14 mouse cellular contexts compared by ENCODE assay signal in the genomic region with DNA sequence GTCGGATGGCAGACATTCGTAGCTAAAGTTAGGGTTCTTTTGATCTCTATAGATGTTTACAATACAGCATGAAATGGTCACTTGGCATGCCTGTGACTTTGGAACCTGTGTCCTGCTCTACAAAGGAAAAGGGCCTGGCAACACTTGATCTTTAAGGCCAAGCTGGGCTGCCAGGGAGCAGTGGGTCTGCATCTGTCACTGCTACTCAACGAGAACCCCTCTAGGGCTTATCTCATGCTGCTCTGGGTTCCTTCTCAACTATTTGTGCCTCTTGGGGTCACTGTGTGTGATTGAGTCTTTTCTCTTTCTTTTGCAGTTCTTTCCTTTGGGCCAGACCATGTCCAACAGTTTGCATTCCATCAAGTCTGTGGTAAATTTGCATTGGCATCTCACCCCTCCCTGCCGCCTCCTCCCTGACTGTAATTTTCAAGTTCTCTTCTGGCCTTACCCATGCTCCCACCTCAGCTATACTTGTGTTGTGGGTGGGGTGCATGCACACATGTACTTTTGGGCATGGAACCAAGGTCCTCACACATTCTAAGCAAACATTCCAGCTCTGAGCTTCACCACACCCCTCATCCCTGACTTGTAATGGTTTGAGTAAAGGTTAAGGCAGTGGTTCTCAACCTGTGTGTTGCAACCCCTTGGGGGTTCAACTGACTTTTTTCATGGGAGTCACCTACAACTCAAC.
"Had no signal": no experiment of that assay in that cellular context is flagged by ENCODE, and none has a peak within 500 bp of the region (broad histone marks: within the 10 kb centered on the region; RNA-seq: fewer than 3 reads in every experiment).

No protein-coding gene starts in this region.

- H3K4me1 ChIP-seq: limb, embryonic 13.5 days; liver, embryonic 15.5 days; megakaryocyte, embryonic 14.5 days; midbrain, embryonic 12.5 days; neural tube, embryonic 15.5 days had no signal

- H3K27ac ChIP-seq: kidney, postnatal 0 days; layer of hippocampus, adult 2 months; limb, embryonic 13.5 days; liver, embryonic 15.5 days; macrophage; midbrain, embryonic 12.5 days; neural tube, embryonic 15.5 days; stomach, postnatal 0 days had no signal

- H3K36me3 ChIP-seq: liver, embryonic 15.5 days; midbrain, embryonic 12.5 days; neural tube, embryonic 15.5 days had no signal

- ATAC-seq: midbrain, embryonic 16.5 days had no signal

- H3K9ac ChIP-seq: limb, embryonic 13.5 days; liver, embryonic 15.5 days; midbrain, embryonic 12.5 days; neural tube, embryonic 15.5 days had no signal

- H3K27me3 ChIP-seq: liver, embryonic 15.5 days had no signal

- H3K4me3 ChIP-seq: layer of hippocampus, adult 2 months; limb, embryonic 13.5 days; liver, embryonic 15.5 days; megakaryocyte, embryonic 14.5 days; midbrain, embryonic 12.5 days; neural tube, embryonic 15.5 days had no signal

- DNase-seq: kidney, adult 11 months; kidney, adult 9 months; left cerebral cortex, postnatal 4 days; thymus, postnatal 4 days had no signal

- H3K4me2 ChIP-seq: limb, embryonic 13.5 days; liver, embryonic 15.5 days; midbrain, embryonic 12.5 days; neural tube, embryonic 15.5 days had no signal

- H3K9me3 ChIP-seq: limb, embryonic 13.5 days; liver, embryonic 15.5 days; megakaryocyte, embryonic 14.5 days; midbrain, embryonic 12.5 days; neural tube, embryonic 15.5 days had no signal
